Mouse (Mus musculus) embryonic facial prominence, embryonic 10.5 days (tissue): Measurements from ENCODE around the gene Ap2a1. TPM values are rescaled to one million over a fixed set of nuclear protein-coding genes. Genes with fewer than 3 reads are reported as not detected.

Experiments
- DNase-seq: peaks from one replicate; pipeline ENCODE4 v3.0.0-alpha.2; 2017; ENCODE audit warnings: low spot score
- H3K27ac ChIP-seq: fragments of 300-500 bp; sonication (generic); replicated peaks from 2 replicates; pipeline ENCODE4 v1.5.1; 2016; ENCODE audit warnings: mild to moderate bottlenecking
- H3K27me3 ChIP-seq: fragments of 300-500 bp; sonication (generic); replicated peaks from 2 replicates; pipeline ENCODE4 v1.6.1; 2016; ENCODE audit warnings: low read depth, mild to moderate bottlenecking; ENCODE audit not compliant: poor library complexity, severe bottlenecking
- H3K36me3 ChIP-seq: fragments of 300-500 bp; sonication (generic); replicated peaks from 2 replicates; pipeline ENCODE4 v1.6.1; 2016; ENCODE audit warnings: mild to moderate bottlenecking, moderate library complexity
- H3K4me1 ChIP-seq: fragments of 300-500 bp; sonication (generic); 2 replicates; pipeline ENCODE4 v1.6.1; 2016
- H3K4me3 ChIP-seq: fragments of 300-500 bp; sonication (generic); 2 replicates; pipeline ENCODE4 v1.5.1; 2016; ENCODE audit warnings: mild to moderate bottlenecking, moderate library complexity
- H3K9me3 ChIP-seq: fragments of 300-500 bp; sonication (generic); 2 replicates; pipeline ENCODE4 v1.6.1; 2016; ENCODE audit warnings: mild to moderate bottlenecking
- WGBS: fragments of 180-500 bp; shearing (Covaris S2); methylation state at CpG from one replicate; pipeline ENCODE4 v1.1.7; 2016; 5-methylcytosine and 5-hydroxymethylcytosine counted together
- polyA plus RNA-seq: library from polyadenylated mRNA; unstranded; fragments of >200 nt; fragmentation: Nextera tagmentation; extraction: Ambion mirVana; gene quantifications from 2 replicates; pipeline ENCODE4 v1.2.1, GENCODE M21; 2016

The Ap2a1 gene
- polyA plus RNA-seq, 1 experiment from 2014 or later = 77.1 TPM

GRCm38 (mm10) chr7:44867010-44867702 lies 62.1 kb downstream of the Ap2a1 start:
- Histone ChIP-seq H3K4me1 (peaks cover 49% of the 10 kb centered on the region), H3K9me3 (no peaks in the 10 kb centered on the region), H3K27me3 (no peaks in the 10 kb centered on the region), H3K4me3 (peak overlapping the region; percentile 98), H3K27ac (peak overlapping the region; percentile 48), H3K36me3 (peaks cover 64% of the 10 kb centered on the region)
- no peak for DNase-seq
- WGBS = 78% methylated on average over 19 of the region's 19 CpGs

GRCm38 (mm10) chr7:44866276-44867009 lies 62.9 kb downstream of the Ap2a1 start:
- H3K9me3 ChIP-seq = no peaks in the 10 kb centered on the region
- H3K27me3 ChIP-seq = no peaks in the 10 kb centered on the region
- H3K4me1 ChIP-seq = peaks cover 51% of the 10 kb centered on the region
- DNase-seq = no peak
- 74% methylated on average over 15 of the region's 15 CpGs for WGBS
- H3K4me3 ChIP-seq = peak overlapping the region; percentile 98
- H3K27ac ChIP-seq = peak overlapping the region; percentile 48; the same call in 1 of the 2 replicates
- H3K36me3 ChIP-seq = peaks cover 71% of the 10 kb centered on the region

- Histone ChIP-seq H3K4me3 (peak overlapping the region; percentile 27; the same call in 1 of the 2 replicates), H3K27ac (no peak overlapping the region), H3K9me3 (no peaks in the 10 kb centered on the region), H3K4me1 (peaks cover 58% of the 10 kb centered on the region), H3K27me3 (no peaks in the 10 kb centered on the region), H3K36me3 (peaks cover 84% of the 10 kb centered on the region)
- 88% methylated on average over 24 of the region's 24 CpGs for WGBS
- DNase-seq = no peak
Observed at GRCm38 (mm10) chr7:44864595-44865542, 64.4 kb downstream of the Ap2a1 start.

- H3K36me3 ChIP-seq = peaks cover 89% of the 10 kb centered on the region
- H3K4me1 ChIP-seq = peaks cover 58% of the 10 kb centered on the region
- no peak for DNase-seq
- peak overlapping the region; percentile 13; the same call in 1 of the 2 replicates for H3K4me3 ChIP-seq
- H3K27ac ChIP-seq = no peak overlapping the region
- WGBS = 90% methylated on average over 11 of the region's 11 CpGs
- no peaks in the 10 kb centered on the region for H3K27me3 ChIP-seq
- H3K9me3 ChIP-seq = no peaks in the 10 kb centered on the region
Observed at GRCm38 (mm10) chr7:44863982-44864494, 65.3 kb downstream of the Ap2a1 start.

GRCm38 (mm10) chr7:44863210-44863609 lies 66.1 kb downstream of the Ap2a1 start:
- H3K4me1 ChIP-seq = peaks cover 59% of the 10 kb centered on the region

GRCm38 (mm10) chr7:44862434-44862833 lies 66.9 kb downstream of the Ap2a1 start:
- H3K4me1 ChIP-seq = peaks cover 59% of the 10 kb centered on the region

More at GRCm38 (mm10) chr7:44863210-44863609, 66.1 kb downstream of the Ap2a1 start:
- H3K9me3 ChIP-seq = no peaks in the 10 kb centered on the region
- WGBS = 90% methylated on average over 14 of the region's 14 CpGs
- H3K4me3 ChIP-seq = peak overlapping the region; percentile 9; the same call in 1 of the 2 replicates
- DNase-seq = no peak
- H3K27ac ChIP-seq = no peak overlapping the region
- H3K27me3 ChIP-seq = no peaks in the 10 kb centered on the region
- H3K36me3 ChIP-seq = peaks cover 90% of the 10 kb centered on the region

GRCm38 (mm10) chr7:44861429-44861816 lies 67.9 kb downstream of the Ap2a1 start:
- peaks cover 57% of the 10 kb centered on the region for H3K4me1 ChIP-seq
- 84% methylated on average over 14 of the region's 14 CpGs for WGBS

More at GRCm38 (mm10) chr7:44862434-44862833, 66.9 kb downstream of the Ap2a1 start:
- H3K27ac ChIP-seq = no peak overlapping the region
- 87% methylated on average over 8 of the region's 8 CpGs for WGBS
- H3K27me3 ChIP-seq = no peaks in the 10 kb centered on the region
- no peak for DNase-seq
- H3K4me3 ChIP-seq = 0 out of 2 replicates have a peak overlapping the region, but pooled peaks have one; percentile 2
- H3K36me3 ChIP-seq = peaks cover 82% of the 10 kb centered on the region
- no peaks in the 10 kb centered on the region for H3K9me3 ChIP-seq

GRCm38 (mm10) chr7:44860576-44861428 lies 68.5 kb downstream of the Ap2a1 start:
- peaks cover 66% of the 10 kb centered on the region for H3K36me3 ChIP-seq
- peak; percentile 85 for DNase-seq
- H3K4me3 ChIP-seq = peak overlapping the region; percentile 16
- 62% methylated on average over 22 of the region's 22 CpGs for WGBS
- H3K9me3 ChIP-seq = no peaks in the 10 kb centered on the region
- H3K27me3 ChIP-seq = no peaks in the 10 kb centered on the region
- peaks cover 53% of the 10 kb centered on the region for H3K4me1 ChIP-seq
- H3K27ac ChIP-seq = peak overlapping the region; percentile 67

More at GRCm38 (mm10) chr7:44861429-44861816, 67.9 kb downstream of the Ap2a1 start:
- DNase-seq = no peak
- no peaks in the 10 kb centered on the region for H3K9me3 ChIP-seq
- H3K36me3 ChIP-seq = peaks cover 72% of the 10 kb centered on the region
- H3K4me3 ChIP-seq = peak overlapping the region; percentile 16; the same call in 1 of the 2 replicates
- no peaks in the 10 kb centered on the region for H3K27me3 ChIP-seq
- no peak overlapping the region for H3K27ac ChIP-seq

GRCm38 (mm10) chr7:44859896-44860295 lies 69.4 kb downstream of the Ap2a1 start:
- DNase-seq = no peak
- Histone ChIP-seq H3K4me3 (peak overlapping the region; percentile 16; the same call in 1 of the 2 replicates), H3K9me3 (no peaks in the 10 kb centered on the region), H3K4me1 (peaks cover 55% of the 10 kb centered on the region), H3K27ac (no peak overlapping the region), H3K36me3 (peaks cover 57% of the 10 kb centered on the region), H3K27me3 (no peaks in the 10 kb centered on the region)
- WGBS = 92% methylated on average over 11 of the region's 11 CpGs

GRCm38 (mm10) chr7:44857905-44858304 lies 71.4 kb downstream of the Ap2a1 start:
- 28% methylated on average over 8 of the region's 8 CpGs for WGBS
- Histone ChIP-seq H3K9me3 (no peaks in the 10 kb centered on the region), H3K4me1 (peaks cover 72% of the 10 kb centered on the region), H3K4me3 (peak overlapping the region; percentile 87), H3K27me3 (no peaks in the 10 kb centered on the region), H3K27ac (peak overlapping the region; percentile 91), H3K36me3 (peaks cover 47% of the 10 kb centered on the region)
- no peak for DNase-seq

- no peaks in the 10 kb centered on the region for H3K27me3 ChIP-seq
- H3K9me3 ChIP-seq = no peaks in the 10 kb centered on the region
- peak within 1 kb of the TSS; percentile 91 for H3K27ac ChIP-seq
- WGBS = under 1% methylated on average over 32 of the region's 32 CpGs
- peak within 1 kb of the TSS; percentile 87 for H3K4me3 ChIP-seq
- peaks cover 47% of the 10 kb centered on the region for H3K36me3 ChIP-seq
- peaks cover 79% of the 10 kb centered on the region for H3K4me1 ChIP-seq
- DNase-seq = peak; percentile 90
Observed at GRCm38 (mm10) chr7:44857042-44857552, 72.2 kb downstream of the Ap2a1 start, which contains the start of gene Pnkp. Gene Pnkp (plus strand): TSS chr7:44857139.
